Mouse (Mus musculus): ENCODE measurements at regions not wholly inside any gene's neighbourhood (a gene's known extent, or its start where the extent isn't known, plus 50 kb on each side); places are given as distances from the start of the nearest gene placed in this dataset.
"Not testable (repeated sequence)": the region's sequence is repeated elsewhere in the genome, so short reads cannot be mapped to it uniquely, and the experiment has no call there.

DNA sequence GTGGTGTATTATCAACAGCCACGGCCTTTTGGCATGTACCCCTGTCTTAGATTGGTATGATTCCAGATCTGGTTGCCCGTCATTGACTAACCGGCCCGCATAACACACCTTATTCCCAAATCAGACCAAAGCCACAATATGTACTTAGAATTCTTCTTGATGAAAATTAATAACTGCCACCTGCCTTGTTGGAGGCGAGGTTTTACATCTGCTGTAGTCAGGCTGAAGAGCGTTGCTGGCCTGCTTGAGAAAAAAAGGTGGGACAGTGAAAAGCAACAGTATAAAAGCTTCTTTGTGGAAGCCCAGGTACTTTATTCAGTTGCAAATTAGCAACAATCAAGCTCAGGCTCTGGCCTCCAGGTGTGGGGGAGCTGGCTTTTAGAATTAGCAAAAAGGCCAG, 223.6 kb upstream of the Car8 start:
- DNase-seq (ENCODE audit: low spot score in 2 of 2), result not testable (repeated sequence)

DNA sequence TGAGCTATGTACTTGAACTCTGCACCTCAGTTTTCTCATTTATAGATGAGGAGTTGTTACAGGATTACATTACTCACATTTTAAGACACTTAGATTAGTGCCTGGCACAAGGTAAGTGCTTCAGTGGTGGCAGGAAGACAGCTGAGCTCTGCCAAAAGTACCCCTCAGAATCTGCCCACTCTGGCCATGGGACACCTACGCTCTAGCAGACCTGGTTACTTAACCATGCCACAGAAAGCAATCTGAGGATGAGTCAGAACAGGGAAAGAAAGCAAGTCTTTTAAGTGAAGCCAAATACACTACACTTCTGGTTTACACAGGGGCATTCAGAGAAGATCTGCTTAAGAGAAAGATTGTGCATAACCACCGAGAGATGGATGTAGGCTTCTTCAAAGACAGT, 215.5 kb upstream of the Car8 start:
- DNase-seq (ENCODE audit: low spot score in 2 of 2), result no peak

DNA sequence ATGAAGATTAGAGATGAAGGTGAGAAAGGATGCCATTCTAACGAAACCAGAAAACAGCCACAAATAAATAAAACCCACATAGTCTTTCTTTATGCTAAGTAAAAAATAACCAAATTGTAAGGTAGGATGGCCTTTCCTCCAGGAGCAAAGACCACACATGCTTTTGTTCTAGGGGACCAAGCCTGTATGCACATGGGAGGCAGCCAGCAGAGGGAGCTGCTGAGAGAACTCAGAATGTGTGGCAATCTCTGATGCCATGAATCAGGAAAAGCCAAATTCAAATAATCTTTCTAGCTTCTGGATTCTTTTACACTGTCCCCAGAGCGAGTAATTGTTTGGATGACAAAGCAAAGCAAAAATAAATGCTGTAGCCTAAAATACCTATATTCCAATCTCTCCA, 193.6 kb upstream of the Car8 start:
- peak in 1 of 2 experiments; percentile 47 for DNase-seq (ENCODE audit: low spot score in 2 of 2)

GRCm38 (mm10) chr4:8431032-8431332, 192.1 kb upstream of the Car8 start:
- DNase-seq (ENCODE audit: low spot score in 2 of 2), result no peak

DNA sequence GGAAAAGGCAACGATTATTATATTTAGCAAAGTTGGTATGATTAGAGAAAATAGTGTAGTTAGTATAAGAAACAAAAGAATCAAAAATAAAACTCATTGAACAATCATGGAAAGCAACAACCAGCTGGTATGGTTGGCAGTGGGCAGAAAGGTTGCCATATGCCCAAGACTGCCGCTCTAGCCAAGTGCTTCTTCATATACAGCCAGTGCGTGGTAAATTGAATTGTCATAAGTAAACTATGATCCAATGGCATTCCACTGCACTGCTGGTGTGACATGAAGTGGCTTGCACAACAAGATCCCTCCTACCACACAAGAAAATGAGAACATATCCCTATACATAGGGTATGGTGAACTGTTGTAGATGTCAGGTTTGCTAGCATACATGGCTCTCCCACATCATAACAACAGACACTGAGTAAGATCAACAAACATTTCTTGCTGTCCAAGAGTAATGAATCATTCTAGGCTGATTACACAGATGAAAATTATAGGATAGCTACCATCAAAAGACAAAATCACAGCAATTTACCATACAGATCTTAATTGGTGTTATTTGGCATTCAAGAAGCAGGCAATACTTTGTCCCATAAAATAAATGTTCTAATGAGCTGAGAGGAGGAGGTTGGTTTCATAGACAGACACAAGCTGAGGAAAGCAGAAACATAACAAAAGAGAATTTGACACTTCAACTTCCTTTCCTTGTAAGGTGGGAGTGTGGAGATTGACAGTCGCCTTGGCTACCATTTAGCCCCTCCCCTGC, 191.6 kb upstream of the Car8 start:
- no peak for DNase-seq (ENCODE audit: low spot score in 2 of 2)

- no peak for DNase-seq (ENCODE audit: low spot score in 2 of 2)
Observed at GRCm38 (mm10) chr4:8429771-8430170, 190.9 kb upstream of the Car8 start.

DNA sequence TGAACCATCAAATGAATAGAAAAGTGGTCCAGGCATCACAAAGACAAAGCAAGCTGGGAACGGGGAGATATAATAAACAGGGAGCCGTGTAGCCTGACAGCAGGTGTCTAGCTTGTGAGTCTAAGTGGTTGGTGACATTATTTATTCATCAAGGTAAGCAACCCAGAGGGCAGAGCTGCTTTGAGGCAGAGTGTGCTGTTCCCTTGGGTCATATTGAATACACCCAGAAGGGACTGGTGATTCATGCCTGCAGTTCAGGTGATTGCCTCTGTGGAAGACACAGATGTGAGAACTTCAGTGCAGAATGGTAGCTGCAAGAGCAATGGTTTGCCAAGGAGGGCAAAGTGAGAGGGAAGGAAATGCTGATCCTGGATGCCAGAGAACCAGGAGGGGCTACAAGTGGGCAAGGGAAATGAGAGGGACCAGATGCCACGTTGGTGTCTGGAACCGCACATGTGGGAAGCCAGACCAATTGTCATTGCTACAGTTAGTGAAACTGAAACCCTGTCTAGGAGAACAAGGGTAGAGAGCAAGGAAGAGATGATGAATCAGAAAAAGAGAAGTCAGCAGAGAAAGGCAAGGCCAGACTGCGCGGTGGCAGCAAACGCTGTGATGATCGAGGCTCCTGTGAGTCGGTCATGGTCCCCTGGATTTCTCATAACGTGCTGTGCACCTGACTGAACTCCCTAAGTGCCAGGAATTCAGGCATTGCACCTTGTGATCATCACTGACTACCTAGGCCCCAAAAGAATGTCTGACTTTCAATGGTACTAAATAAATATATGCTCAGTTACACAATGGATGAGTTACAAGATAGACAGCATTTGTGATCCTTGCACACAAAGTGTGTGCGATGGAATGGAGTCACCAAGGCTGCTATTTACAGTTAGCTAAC, 190.0 kb upstream of the Car8 start:
- DNase-seq (ENCODE audit: low spot score in 2 of 2), result no peak

- no peak for DNase-seq (ENCODE audit: low spot score in 2 of 2)
Observed at GRCm38 (mm10) chr4:8427812-8428211, 189.0 kb upstream of the Car8 start.

DNA sequence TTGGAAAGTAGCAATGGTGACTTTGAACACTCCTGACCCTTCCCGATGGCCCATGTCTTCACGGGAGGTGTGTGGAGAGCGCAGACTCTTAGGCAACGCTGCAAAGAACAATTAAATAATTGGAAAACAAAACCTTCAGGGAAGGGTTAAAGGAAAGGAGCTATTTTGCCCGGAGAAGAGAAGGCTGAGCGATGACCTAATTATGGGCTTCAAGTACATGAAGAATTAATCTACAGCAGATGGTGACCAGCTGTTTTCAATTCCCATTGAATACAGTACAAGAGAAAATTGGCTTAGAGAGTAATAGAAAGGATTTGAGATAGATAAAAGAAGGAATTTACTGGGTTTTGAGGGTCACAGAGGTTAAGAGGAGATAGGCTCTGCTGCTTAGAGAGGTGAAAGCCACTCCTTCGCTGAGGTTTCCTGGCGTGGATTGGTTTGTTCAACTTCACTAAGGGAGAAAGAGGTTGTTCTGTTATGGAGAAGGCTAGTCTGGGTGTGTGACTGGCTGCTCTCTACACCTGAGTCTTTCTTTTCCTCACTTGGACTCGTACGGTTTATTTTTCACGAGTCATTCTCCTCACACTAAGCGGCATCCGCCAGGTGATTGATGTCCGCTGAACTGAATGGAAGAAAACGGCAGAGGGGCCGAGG, 184.7 kb upstream of the Car8 start:
- DNase-seq (ENCODE audit: low spot score in 2 of 2), result no peak

- no peak for DNase-seq (ENCODE audit: low spot score in 2 of 2)
Observed at GRCm38 (mm10) chr4:8421285-8421684, 182.4 kb upstream of the Car8 start.

- no peak for DNase-seq (ENCODE audit: low spot score in 2 of 2)
Observed at GRCm38 (mm10) chr4:8418374-8419031, 179.7 kb upstream of the Car8 start.

- DNase-seq (ENCODE audit: low spot score in 2 of 2), result no peak
Observed at GRCm38 (mm10) chr4:8417821-8418220, 179.0 kb upstream of the Car8 start.

GRCm38 (mm10) chr4:8413307-8413706, 174.5 kb upstream of the Car8 start:
- DNase-seq (ENCODE audit: low spot score in 2 of 2), result no peak

DNA sequence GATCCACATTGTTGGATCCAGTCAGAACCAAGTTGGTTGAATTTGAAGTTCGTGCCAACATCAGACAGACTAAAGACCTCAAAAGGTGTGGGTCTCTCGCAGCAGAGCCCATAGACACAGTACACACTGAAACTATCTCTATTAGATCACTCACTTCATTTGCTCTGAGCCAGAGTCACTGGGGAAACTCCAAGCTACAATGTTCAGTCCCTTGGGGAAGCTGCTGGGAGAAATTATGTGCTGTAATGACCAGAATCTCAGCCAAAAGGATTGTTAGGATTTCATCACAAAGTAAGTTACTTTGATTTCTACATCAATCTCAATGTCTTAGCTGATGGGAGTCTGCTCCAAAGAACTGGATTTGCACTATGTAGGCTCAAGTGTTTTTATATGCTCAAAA, 161.2 kb upstream of the Car8 start:
- DNase-seq (ENCODE audit: low spot score in 2 of 2), result no peak

- no peak for DNase-seq (ENCODE audit: low spot score in 2 of 2)
Observed at GRCm38 (mm10) chr4:8399430-8399829, 160.6 kb upstream of the Car8 start.

GRCm38 (mm10) chr4:8398969-8399368, 160.1 kb upstream of the Car8 start:
- DNase-seq (ENCODE audit: low spot score in 2 of 2), result peak in 1 of 2 experiments; percentile 80

DNA sequence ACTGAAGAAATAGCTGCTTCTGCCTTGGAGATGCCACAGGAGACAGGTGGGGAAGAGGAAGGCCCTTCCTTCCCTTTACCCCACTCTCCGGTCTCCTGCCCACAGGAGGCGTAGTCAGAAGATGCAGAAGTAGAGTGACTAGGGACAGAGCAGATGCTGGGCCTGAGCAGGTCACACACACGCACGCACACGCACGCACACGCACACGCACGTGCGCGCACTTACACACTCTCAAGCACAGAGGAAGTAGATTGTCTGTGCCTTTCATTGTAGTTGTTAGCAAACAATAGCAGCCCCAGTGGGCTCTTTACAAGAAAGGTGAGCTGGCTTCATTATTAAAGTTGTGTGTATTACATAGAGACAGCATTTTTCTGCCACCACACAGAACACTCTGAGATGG, 144.3 kb upstream of the Car8 start:
- DNase-seq (ENCODE audit: low spot score in 2 of 2), result no peak

GRCm38 (mm10) chr4:8382125-8382417, 143.2 kb upstream of the Car8 start:
- DNase-seq (ENCODE audit: low spot score in 2 of 2), result no peak

DNA sequence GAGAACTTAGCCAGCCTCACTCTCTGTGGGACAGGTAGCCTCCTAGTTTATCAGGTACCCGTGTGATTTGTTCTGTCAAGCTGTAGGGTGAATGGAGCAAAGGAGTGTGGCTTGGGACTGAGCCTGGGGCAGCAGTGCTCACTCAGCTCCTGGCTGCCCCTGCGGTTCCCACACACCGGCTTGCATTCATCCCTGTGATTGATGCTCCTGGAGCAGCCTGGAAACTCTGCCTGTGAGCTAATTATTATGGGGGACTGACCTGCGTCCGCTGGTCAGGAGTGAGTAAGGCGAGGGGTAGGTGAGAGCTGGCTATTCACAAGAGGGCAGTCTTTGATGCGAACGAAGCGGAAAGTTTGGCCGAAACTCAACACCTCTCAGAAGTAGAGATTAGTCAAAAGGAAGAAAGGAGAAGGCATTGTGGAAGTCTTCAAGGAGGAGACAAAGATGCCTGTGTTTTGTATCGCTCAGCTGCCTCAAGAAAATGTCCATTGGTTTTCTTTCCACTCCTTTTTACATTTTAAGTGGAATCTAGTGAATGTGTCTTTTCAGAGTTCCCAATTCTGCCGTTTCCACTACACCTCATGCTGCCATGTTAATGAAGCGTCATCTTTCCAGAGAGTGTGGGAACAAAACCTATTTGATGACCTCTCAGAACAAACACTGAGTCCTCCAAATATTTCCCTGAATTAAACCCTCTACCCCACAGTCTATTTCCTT, 142.7 kb upstream of the Car8 start:
- DNase-seq (ENCODE audit: low spot score in 2 of 2), result no peak

DNA sequence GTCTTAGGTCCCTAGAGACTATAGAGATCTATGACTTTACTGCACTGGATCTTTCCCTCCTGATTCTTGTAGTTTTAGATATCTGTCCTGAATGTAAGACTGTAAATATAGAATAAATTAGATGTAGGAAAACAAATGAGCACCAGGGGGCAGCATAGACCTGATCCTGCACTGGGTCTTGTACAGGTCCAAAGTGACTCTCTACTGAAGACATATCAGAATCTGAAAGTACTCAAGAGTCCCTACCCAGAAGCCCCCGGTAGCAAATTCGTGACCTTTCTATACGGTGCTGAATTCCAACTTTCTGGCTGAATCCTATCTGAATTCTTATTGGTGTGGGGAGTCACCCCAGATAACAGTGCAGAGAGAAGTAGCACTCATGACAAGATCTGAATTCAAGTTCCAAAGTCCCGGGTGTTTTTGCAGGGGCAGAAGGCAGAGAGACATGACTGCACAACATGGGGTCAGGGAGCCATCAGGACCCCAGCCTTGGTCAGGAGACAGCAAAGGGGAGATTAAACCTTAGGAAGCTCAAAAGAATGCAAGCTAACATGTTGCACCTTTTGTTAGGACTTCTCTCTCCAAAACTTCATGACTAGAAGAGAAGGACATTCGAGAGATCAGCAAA, 142.0 kb upstream of the Car8 start:
- peak; percentile 42 to 70 for DNase-seq (ENCODE audit: low spot score in 2 of 2)

All from cerebellum, postnatal 4 days (tissue).